Comparison of ENCODE assay signal across 27 mouse cellular contexts in the genomic region with DNA sequence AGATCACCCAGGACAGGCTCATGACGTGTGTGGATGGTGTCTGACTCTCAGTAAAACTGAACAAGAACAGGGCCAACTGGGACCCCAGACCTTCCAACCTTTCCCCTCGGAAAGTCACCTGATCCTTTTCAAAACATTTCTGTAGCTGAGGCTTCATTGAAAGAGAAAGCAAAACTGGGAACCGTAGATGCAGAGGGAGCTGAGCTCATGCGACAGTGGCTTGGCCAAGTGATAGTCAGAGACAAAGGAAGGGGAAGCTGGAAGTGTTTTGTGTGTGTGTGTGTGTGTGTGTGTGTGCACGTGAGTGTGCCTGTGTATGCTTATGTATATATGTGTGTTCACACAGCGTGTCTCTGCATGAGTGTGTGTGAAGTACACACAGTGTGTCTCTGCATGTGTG. TPM values are rescaled to one million over a fixed set of nuclear protein-coding genes. Genes with fewer than 3 reads are reported as not detected.
DNase-seq lines count a peak whose midpoint lies in the region; ATAC-seq and TF ChIP-seq lines count a peak whose summit lies in the region.
"Had no signal": no experiment of that assay in that cellular context is flagged by ENCODE, and none has a peak within 500 bp of the region (broad histone marks: within the 10 kb centered on the region; RNA-seq: fewer than 3 reads in every experiment).

No protein-coding gene starts in this region.

- no peak overlapping the region for H3K9ac ChIP-seq in kidney, postnatal 0 days (ENCODE audit: low read depth, low read length)
- no peak overlapping the region for H3K9ac ChIP-seq in liver, embryonic 12.5 days
- H3K9ac ChIP-seq: forebrain, embryonic 12.5 days; forebrain, embryonic 15.5 days; hindbrain, embryonic 13.5 days had no signal

- H3K9me3 ChIP-seq in kidney, postnatal 0 days (replicated peaks; ENCODE audit: low read length): no peaks in the 10 kb centered on the region
- H3K9me3 ChIP-seq in liver, embryonic 12.5 days (replicated peaks): no peaks in the 10 kb centered on the region
- H3K9me3 ChIP-seq: embryonic facial prominence, embryonic 13.5 days; forebrain, embryonic 12.5 days; forebrain, embryonic 15.5 days; hindbrain, embryonic 10.5 days; hindbrain, embryonic 13.5 days had no signal

- no peaks in the 10 kb centered on the region for H3K36me3 ChIP-seq in kidney, postnatal 0 days (ENCODE audit: insufficient read depth, low read length)
- no peaks in the 10 kb centered on the region for H3K36me3 ChIP-seq in liver, embryonic 12.5 days
- H3K36me3 ChIP-seq: embryonic facial prominence, embryonic 13.5 days; forebrain, embryonic 12.5 days; forebrain, embryonic 15.5 days; G1E; hindbrain, embryonic 10.5 days; hindbrain, embryonic 13.5 days had no signal

- no peak overlapping the region for H3K27ac ChIP-seq in kidney, postnatal 0 days
- no peak overlapping the region for H3K27ac ChIP-seq in liver, embryonic 12.5 days
- H3K27ac ChIP-seq: forebrain, embryonic 12.5 days; forebrain, embryonic 15.5 days; hindbrain, embryonic 10.5 days; hindbrain, embryonic 13.5 days had no signal

- H3K4me2 ChIP-seq in kidney, postnatal 0 days (ENCODE audit: low read length): no peak overlapping the region
- no peak overlapping the region for H3K4me2 ChIP-seq in liver, embryonic 12.5 days
- H3K4me2 ChIP-seq: embryonic facial prominence, embryonic 13.5 days; forebrain, embryonic 12.5 days; forebrain, embryonic 15.5 days; heart, embryonic 11.5 days; hindbrain, embryonic 13.5 days had no signal

- no peak for TF ChIP-seq CTCF in kidney, postnatal 0 days (IDR thresholded peaks at IDR 0.05; ENCODE audit: low read depth)

- no peak for ATAC-seq in kidney, postnatal 0 days (replicated peaks; ENCODE audit: low FRiP score, low read depth)
- peak; percentile 65 for ATAC-seq in common myeloid progenitor, adult 5-6 weeks (replicated peaks; ENCODE audit: low read depth, poor library complexity, severe bottlenecking)
- 0 out of 2 replicates have a peak, but pooled peaks have one; percentile 25 for ATAC-seq in granulocyte monocyte progenitor cell, adult 5-6 weeks (replicated peaks; ENCODE audit: poor library complexity, severe bottlenecking)
- ATAC-seq in liver, embryonic 12.5 days: no peak
- ATAC-seq: forebrain, embryonic 15.5 days; hindbrain, embryonic 16.5 days; Patski had no signal

- DNase-seq in kidney, postnatal 0 days (ENCODE audit: low spot score): peak; percentile 12
- DNase-seq in kidney, postnatal 36 days: no peak
- no peak for DNase-seq in frontal cortex, postnatal 14 days (ENCODE audit: low spot score in 2 of 2)
- no peak for DNase-seq in testis, postnatal 14 days (ENCODE audit: low spot score)
- DNase-seq: adrenal gland, postnatal 10 days; adrenal gland, postnatal 36 days; B cell, adult 2 months; cerebellum, adult 11 months; cerebellum, adult 2 months; cerebellum, adult 9-11 months; cerebellum, postnatal 36 days; gastrocnemius, postnatal 10 days; gastrocnemius, postnatal 36 days had no signal

- WGBS in kidney, postnatal 0 days: 41% methylated on average over 6 of the region's 6 CpGs
- WGBS in liver, embryonic 12.5 days (ENCODE audit: insufficient replicate concordance): 56% methylated on average over 6 of the region's 6 CpGs

- H3K4me3 ChIP-seq in kidney, postnatal 0 days (replicated peaks; ENCODE audit: low read depth, low read length): no peak overlapping the region
- no peak overlapping the region for H3K4me3 ChIP-seq in liver, embryonic 12.5 days
- H3K4me3 ChIP-seq: embryonic facial prominence, embryonic 13.5 days; erythroblast, embryonic 14.5 days; forebrain, embryonic 12.5 days; forebrain, embryonic 15.5 days; hindbrain, embryonic 10.5 days; hindbrain, embryonic 13.5 days had no signal

- no peaks in the 10 kb centered on the region for H3K27me3 ChIP-seq in kidney, postnatal 0 days (ENCODE audit: insufficient read depth, low read length)
- 0 out of 2 replicates have a peak, but pooled peaks cover 5% of the 10 kb centered on the region for H3K27me3 ChIP-seq in liver, embryonic 12.5 days (replicated peaks)
- H3K27me3 ChIP-seq: embryonic facial prominence, embryonic 13.5 days; forebrain, embryonic 12.5 days; forebrain, embryonic 15.5 days; hindbrain, embryonic 13.5 days; Patski had no signal

- no peaks in the 10 kb centered on the region for H3K4me1 ChIP-seq in kidney, postnatal 0 days (replicated peaks; ENCODE audit: insufficient read depth, low read length)
- no peaks in the 10 kb centered on the region for H3K4me1 ChIP-seq in liver, embryonic 12.5 days
- H3K4me1 ChIP-seq: forebrain, embryonic 15.5 days; hindbrain, embryonic 13.5 days had no signal

RNA-seq across cellular contexts. Expression of a gene that starts 56.7 kb away (rescaled TPM):
- 0.58 and 0.64 TPM in 2 replicates for polyA plus RNA-seq in kidney, postnatal 0 days (2015; fragmentation: Nextera tagmentation; extraction: Ambion mirVana)
- total RNA-seq in common myeloid progenitor, adult 5-6 weeks (2017): not detected in 2 replicates
- total RNA-seq in granulocyte monocyte progenitor cell, adult 5-6 weeks (2014; fragmentation: Nextera tagmentation): not detected in 2 replicates
- total RNA-seq in granulocyte monocyte progenitor cell, adult 5-6 weeks (2017): 0.30 TPM in 1 of 2 replicates, not detected in the other
- 0.73 and 0.77 TPM in 2 replicates for polyA plus RNA-seq in liver, embryonic 12.5 days (2016; fragmentation: Nextera tagmentation; extraction: Ambion mirVana)
- total RNA-seq: CH12.LX had no signal
- polyA plus RNA-seq: erythroblast, embryonic 14.5 days; Patski had no signal

RNA-seq across cellular contexts. Expression of a gene that starts 59.9 kb away (rescaled TPM):
- polyA plus RNA-seq in kidney, postnatal 0 days (2015; fragmentation: Nextera tagmentation; extraction: Ambion mirVana): 3.4 TPM in 2 replicates
- total RNA-seq in common myeloid progenitor, adult 5-6 weeks (2017): not detected in 2 replicates
- total RNA-seq in granulocyte monocyte progenitor cell, adult 5-6 weeks (2014; fragmentation: Nextera tagmentation): not detected in 2 replicates
- not detected in 2 replicates for total RNA-seq in granulocyte monocyte progenitor cell, adult 5-6 weeks (2017)
- polyA plus RNA-seq in liver, embryonic 12.5 days (2016; fragmentation: Nextera tagmentation; extraction: Ambion mirVana): 0.15 and 0.16 TPM in 2 replicates
- total RNA-seq: CH12.LX, G1E had no signal
- polyA plus RNA-seq: erythroblast, embryonic 14.5 days; G1E; heart, embryonic 11.5 days; Patski had no signal

Comparison
In these comparisons a context has a peak if more than half of its experiments do, and no peak if none do; other contexts are left out.
1. ATAC-seq: peak in common myeloid progenitor, adult 5-6 weeks (single experiment) and granulocyte monocyte progenitor cell, adult 5-6 weeks (single experiment); none in kidney, postnatal 0 days (single experiment) and liver, embryonic 12.5 days (single experiment).